Mouse (Mus musculus) C2C12 (cell line): ENCODE data around the gene Sytl1. TPM values are rescaled to one million over a fixed set of nuclear protein-coding genes. Genes with fewer than 3 reads are reported as not detected.

ENCODE experiments used
- H3K27me3 ChIP-seq: one replicate; pipeline ENCODE4 v1.6.1; 2011; ENCODE audit not compliant: control insufficient read depth, insufficient read depth, insufficient read length
- H3K36me3 ChIP-seq: one replicate; pipeline ENCODE4 v1.6.1; 2011; ENCODE audit not compliant: control insufficient read depth, insufficient read depth
- H3K4me3 ChIP-seq: one replicate; pipeline ENCODE4 v1.5.1; 2011; ENCODE audit warnings: mild to moderate bottlenecking, control low read depth; ENCODE audit not compliant: poor library complexity, insufficient read depth, severe bottlenecking
- H3K79me2 ChIP-seq: one replicate; pipeline ENCODE4 v1.6.1; 2011; ENCODE audit not compliant: control insufficient read depth, insufficient read depth
- H3K79me3 ChIP-seq: one replicate; pipeline ENCODE4 v1.6.1; 2011; ENCODE audit warnings: low read depth, control low read depth
- H3ac ChIP-seq: one replicate; pipeline ENCODE3; 2011; ENCODE audit warnings: low read depth; ENCODE audit not compliant: control insufficient read depth, insufficient read length
- CEBPB ChIP-seq: IDR thresholded peaks from one replicate; pipeline ENCODE4 v1.6.1; 2011; ENCODE audit warnings: low read depth, mild to moderate bottlenecking, control low read depth, moderate library complexity
- CTCF ChIP-seq: IDR thresholded peaks from one replicate; pipeline ENCODE4 v1.5.1; 2011; ENCODE audit not compliant: control insufficient read depth, insufficient read depth, insufficient read length
- FOSL1 ChIP-seq: IDR thresholded peaks from one replicate; pipeline ENCODE4 v1.8.0; 2011; ENCODE audit warnings: mild to moderate bottlenecking, low read length; ENCODE audit not compliant: poor library complexity, insufficient read depth, severe bottlenecking
- MAX ChIP-seq: IDR thresholded peaks from one replicate; pipeline ENCODE4 v1.6.1; 2011; ENCODE audit warnings: mild to moderate bottlenecking, control low read depth
- MYOD1 ChIP-seq: IDR thresholded peaks from one replicate; pipeline ENCODE4 v1.6.1; 2011; ENCODE audit warnings: low read depth; ENCODE audit not compliant: control insufficient read depth, insufficient read length
- MYOG ChIP-seq: IDR thresholded peaks from one replicate; pipeline ENCODE4 v1.6.1; 2011; ENCODE audit not compliant: control insufficient read depth, insufficient read length; ENCODE audit errors: extremely low read depth
- USF1 ChIP-seq: IDR thresholded peaks from one replicate; pipeline ENCODE4 v1.6.1; 2011; ENCODE audit warnings: low read depth, mild to moderate bottlenecking, control low read depth, moderate library complexity
- polyA plus RNA-seq: library from polyadenylated mRNA; unstranded; fragments of >200 nt; fragmentation: generic; extraction: Trizol; gene quantifications from one replicate; pipeline ENCODE4 v1.2.1, GENCODE M21; 2012; ENCODE audit warnings: missing spikeins

Gene Sytl1
- polyA plus RNA-seq, 1 experiment: 0.89 TPM

DNA sequence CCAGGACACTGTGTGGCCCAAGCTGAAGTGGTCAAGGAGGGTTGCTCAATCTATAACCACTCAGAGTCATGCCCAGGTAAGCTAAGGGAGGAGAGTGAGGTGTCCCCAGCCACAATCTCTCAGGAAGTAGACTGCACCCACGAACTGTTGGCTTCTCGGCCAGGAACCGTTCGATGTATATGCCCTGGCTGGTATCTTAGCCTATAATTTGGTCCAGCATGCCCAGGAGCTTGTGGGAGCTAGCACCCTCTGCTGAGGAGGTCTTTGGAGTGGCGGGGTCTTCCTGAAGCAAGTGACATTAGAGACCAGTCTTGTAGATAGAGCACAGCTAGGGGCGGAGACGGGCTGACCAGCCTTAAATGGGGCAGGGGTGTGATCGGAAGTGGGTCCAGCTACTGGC is 41.2 kb downstream of the Sytl1 start:
- H3ac ChIP-seq: no peak overlapping the region
- no peaks in the 10 kb centered on the region for H3K36me3 ChIP-seq
- H3K27me3 ChIP-seq: peaks cover 40% of the 10 kb centered on the region
- H3K79me3 ChIP-seq: no peaks in the 10 kb centered on the region
- H3K4me3 ChIP-seq: no peak overlapping the region
- no peak for TF ChIP-seq MAX
- no peak for TF ChIP-seq FOSL1
- no peak for TF ChIP-seq MYOG
- no peak for TF ChIP-seq USF1
- TF ChIP-seq MYOD1: no peak
- no peak for TF ChIP-seq CEBPB
- TF ChIP-seq CTCF: no peak
- H3K79me2 ChIP-seq: no peaks in the 10 kb centered on the region

DNA sequence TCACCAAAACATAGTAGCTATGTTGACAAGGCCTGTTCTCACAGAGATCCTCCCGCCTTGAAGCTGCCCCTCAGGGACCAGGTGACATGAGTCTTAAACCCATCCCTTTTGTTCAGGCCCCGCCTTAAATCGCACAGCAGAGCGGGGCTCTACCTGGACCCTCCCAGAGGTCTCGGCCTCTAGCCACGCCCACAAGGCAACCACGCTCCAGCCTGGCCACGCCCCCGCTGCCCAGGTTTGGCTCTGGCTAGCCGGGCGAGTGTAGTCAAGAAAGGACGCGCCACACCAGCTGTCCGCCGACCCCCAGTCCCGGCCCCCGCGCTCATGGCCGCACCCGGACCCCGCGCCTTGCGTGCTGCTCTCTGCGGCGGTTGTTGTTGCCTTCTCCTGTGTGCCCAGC is 42.3 kb downstream of the Sytl1 start:
- Histone ChIP-seq H3ac (no peak overlapping the region), H3K27me3 (peaks cover 40% of the 10 kb centered on the region), H3K79me2 (no peaks in the 10 kb centered on the region), H3K79me3 (no peaks in the 10 kb centered on the region), H3K36me3 (no peaks in the 10 kb centered on the region), H3K4me3 (no peak overlapping the region)
- TF ChIP-seq MYOG (no peak), FOSL1 (no peak), MAX (no peak), CEBPB (no peak), CTCF (no peak), USF1 (no peak), MYOD1 (no peak)

- no peaks in the 10 kb centered on the region for H3K79me3 ChIP-seq
Observed at GRCm38 (mm10) chr4:133218745-133219144, 44.2 kb downstream of the Sytl1 start.

DNA sequence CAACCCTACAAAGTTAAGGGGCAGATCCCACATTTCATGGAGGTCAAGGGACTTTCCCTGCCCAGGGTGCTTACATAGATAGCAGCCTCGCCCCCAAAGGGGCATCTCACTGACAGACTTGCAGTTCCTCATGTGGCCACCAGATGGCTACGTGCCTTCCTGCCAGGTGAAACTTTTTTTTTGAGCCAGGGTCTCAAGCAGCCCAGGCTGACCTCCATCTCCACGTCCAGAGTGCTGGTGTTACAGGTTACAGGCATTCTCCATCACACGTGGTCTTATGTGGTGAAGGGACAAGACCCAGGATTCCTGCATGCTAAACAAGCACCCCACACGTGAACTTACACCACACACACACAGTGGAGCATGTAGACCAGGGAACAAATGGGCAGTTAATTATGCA is 45.3 kb downstream of the Sytl1 start:
- TF ChIP-seq MAX (no peak), CTCF (peak; percentile 52), MYOG (no peak), USF1 (peak; percentile 59)
- no peaks in the 10 kb centered on the region for H3K79me2 ChIP-seq
- peaks cover 29% of the 10 kb centered on the region for H3K27me3 ChIP-seq
- H3K79me3 ChIP-seq: no peaks in the 10 kb centered on the region
- H3ac ChIP-seq: no peak overlapping the region
- no peaks in the 10 kb centered on the region for H3K36me3 ChIP-seq
- no peak overlapping the region for H3K4me3 ChIP-seq

More at GRCm38 (mm10) chr4:133218745-133219144, 44.2 kb downstream of the Sytl1 start:
- peaks cover 40% of the 10 kb centered on the region for H3K27me3 ChIP-seq
- H3ac ChIP-seq: no peak overlapping the region
- TF ChIP-seq USF1 (no peak), MAX (no peak), MYOG (no peak), CEBPB (no peak), FOSL1 (no peak), MYOD1 (no peak)
- H3K79me2 ChIP-seq: no peaks in the 10 kb centered on the region
- no peaks in the 10 kb centered on the region for H3K36me3 ChIP-seq
- no peak overlapping the region for H3K4me3 ChIP-seq

GRCm38 (mm10) chr4:133213661-133214060 is 49.3 kb downstream of the Sytl1 start:
- Histone ChIP-seq H3K4me3 (no peak overlapping the region), H3K36me3 (no peaks in the 10 kb centered on the region), H3K27me3 (no peaks in the 10 kb centered on the region), H3K79me2 (no peaks in the 10 kb centered on the region), H3ac (peak overlapping the region; percentile 41), H3K79me3 (no peaks in the 10 kb centered on the region)
- no peak for TF ChIP-seq FOSL1
- TF ChIP-seq CTCF: no peak
- no peak for TF ChIP-seq MYOD1
- TF ChIP-seq MYOG: no peak
- no peak for TF ChIP-seq USF1
- no peak for TF ChIP-seq CEBPB
- no peak for TF ChIP-seq MAX

- TF ChIP-seq MYOG (no peak), USF1 (no peak), CEBPB (no peak), MYOD1 (no peak), FOSL1 (no peak), MAX (no peak), CTCF (no peak)
- Histone ChIP-seq H3ac (no peak overlapping the region), H3K79me2 (no peaks in the 10 kb centered on the region), H3K36me3 (no peaks in the 10 kb centered on the region), H3K27me3 (no peaks in the 10 kb centered on the region), H3K4me3 (no peak overlapping the region), H3K79me3 (no peaks in the 10 kb centered on the region)
Observed at GRCm38 (mm10) chr4:133213268-133213590, 49.7 kb downstream of the Sytl1 start.
